Mouse (Mus musculus) stomach, embryonic 14.5 days (tissue): ENCODE measurements around the gene Rgs8. TPM values are rescaled to one million over a fixed set of nuclear protein-coding genes. Genes with fewer than 3 reads are reported as not detected.

Experiments
- ATAC-seq: fragments of 200-750 bp; cut with Nextera tagmentation; 2 replicates; pipeline ENCODE4 v1.8.0; 2017; ENCODE audit warnings: low read depth, moderate TSS enrichment; ENCODE audit not compliant: insufficient number of reproducible peaks, insufficient read depth, low FRiP score
- H3K27ac ChIP-seq: fragments of 300-500 bp; sonication (generic); 2 replicates; pipeline ENCODE4 v1.5.1; 2014; ENCODE audit warnings: mild to moderate bottlenecking, low read length, moderate library complexity, mixed read lengths
- H3K27me3 ChIP-seq: fragments of 300-500 bp; sonication (generic); 2 replicates; pipeline ENCODE4 v1.6.1; 2014; ENCODE audit warnings: low read length, control low read depth, mixed read lengths; ENCODE audit not compliant: control insufficient read depth, insufficient read depth
- H3K36me3 ChIP-seq: fragments of 300-500 bp; sonication (generic); 2 replicates; pipeline ENCODE4 v1.6.1; 2014; ENCODE audit warnings: mild to moderate bottlenecking, control low read depth, low read length, moderate library complexity, mixed read lengths; ENCODE audit not compliant: control insufficient read depth, insufficient read depth
- H3K4me1 ChIP-seq: fragments of 300-500 bp; sonication (generic); 2 replicates; pipeline ENCODE4 v1.6.1; 2014; ENCODE audit warnings: low read length, control low read depth, mixed read lengths; ENCODE audit not compliant: control insufficient read depth, insufficient read depth
- H3K4me2 ChIP-seq: fragments of 300-500 bp; sonication (generic); replicated peaks from 2 replicates; pipeline ENCODE4 v1.6.1; 2014; ENCODE audit warnings: low read depth, low read length, control low read depth
- H3K4me3 ChIP-seq: fragments of 300-500 bp; sonication (generic); 2 replicates; pipeline ENCODE4 v1.5.1; 2014; ENCODE audit warnings: low read depth, low read length, control low read depth
- H3K9ac ChIP-seq: fragments of 300-500 bp; sonication (generic); replicated peaks from 2 replicates; pipeline ENCODE4 v1.6.1; 2014; ENCODE audit warnings: low read depth, mild to moderate bottlenecking, control low read depth, low read length, moderate library complexity, mixed read lengths
- H3K9me3 ChIP-seq: fragments of 300-500 bp; sonication (generic); 2 replicates; pipeline ENCODE4 v1.6.1; 2016; ENCODE audit warnings: low read depth, low read length, control low read depth; ENCODE audit not compliant: control insufficient read depth
- WGBS: fragments of 180-500 bp; shearing (Covaris S2); extraction: QIAGEN DNeasy Blood & Tissue Kit; methylation state at CpG from one replicate; pipeline ENCODE4 v1.1.7; 2014; 5-methylcytosine and 5-hydroxymethylcytosine counted together
- polyA plus RNA-seq: library from polyadenylated mRNA; unstranded; fragments of >200 nt; fragmentation: Nextera tagmentation; extraction: Ambion mirVana; gene quantifications from 2 replicates; pipeline ENCODE4 v1.2.1, GENCODE M21; 2014

The Rgs8 gene
- polyA plus RNA-seq, 1 experiment from 2014 or later: 0.41 TPM

- Histone ChIP-seq H3K4me3 (no peak overlapping the region), H3K4me2 (no peak overlapping the region), H3K27me3 (no peaks in the 10 kb centered on the region), H3K4me1 (no peaks in the 10 kb centered on the region), H3K36me3 (no peaks in the 10 kb centered on the region), H3K9me3 (no peaks in the 10 kb centered on the region), H3K9ac (no peak overlapping the region), H3K27ac (no peak overlapping the region)
- no peak for ATAC-seq
- 79% methylated on average over 7 of the region's 7 CpGs for WGBS
Measured at GRCm38 (mm10) chr1:153720935-153721334, 68.1 kb downstream of the Rgs8 start.

GRCm38 (mm10) chr1:153721565-153722310, 68.9 kb downstream of the Rgs8 start:
- Histone ChIP-seq H3K36me3 (no peaks in the 10 kb centered on the region), H3K4me2 (no peak overlapping the region), H3K9ac (no peak overlapping the region), H3K27me3 (no peaks in the 10 kb centered on the region), H3K9me3 (no peaks in the 10 kb centered on the region), H3K4me3 (no peak overlapping the region), H3K27ac (no peak overlapping the region), H3K4me1 (no peaks in the 10 kb centered on the region)
- 88% methylated on average over 9 of the region's 9 CpGs for WGBS
- ATAC-seq: no peak

GRCm38 (mm10) chr1:153723426-153723825, 70.6 kb downstream of the Rgs8 start:
- Histone ChIP-seq H3K27ac (no peak overlapping the region), H3K4me1 (no peaks in the 10 kb centered on the region), H3K4me3 (no peak overlapping the region), H3K27me3 (no peaks in the 10 kb centered on the region), H3K4me2 (no peak overlapping the region), H3K9me3 (no peaks in the 10 kb centered on the region), H3K36me3 (no peaks in the 10 kb centered on the region), H3K9ac (no peak overlapping the region)
- ATAC-seq: no peak
- WGBS: 73% methylated on average over 9 of the region's 9 CpGs

GRCm38 (mm10) chr1:153726636-153727035, 73.8 kb downstream of the Rgs8 start:
- H3K4me3 ChIP-seq: no peak overlapping the region

GRCm38 (mm10) chr1:153729806-153730205, 77.0 kb downstream of the Rgs8 start:
- H3K9me3 ChIP-seq: no peaks in the 10 kb centered on the region
- peaks cover 9% of the 10 kb centered on the region; the same call in 1 of the 2 replicates for H3K4me1 ChIP-seq
- H3K27ac ChIP-seq: no peak overlapping the region
- no peaks in the 10 kb centered on the region for H3K36me3 ChIP-seq
- H3K4me2 ChIP-seq: no peak overlapping the region
- no peak overlapping the region for H3K4me3 ChIP-seq
- WGBS: 62% methylated on average over 2 of the region's 2 CpGs
- no peak for ATAC-seq
- H3K27me3 ChIP-seq: no peaks in the 10 kb centered on the region
- no peak overlapping the region for H3K9ac ChIP-seq

More at GRCm38 (mm10) chr1:153726636-153727035, 73.8 kb downstream of the Rgs8 start:
- Histone ChIP-seq H3K9me3 (no peaks in the 10 kb centered on the region), H3K4me1 (no peaks in the 10 kb centered on the region), H3K27me3 (no peaks in the 10 kb centered on the region), H3K9ac (no peak overlapping the region), H3K4me2 (no peak overlapping the region), H3K27ac (no peak overlapping the region), H3K36me3 (no peaks in the 10 kb centered on the region)
- WGBS: 85% methylated on average over 16 of the region's 16 CpGs
- no peak for ATAC-seq

DNA sequence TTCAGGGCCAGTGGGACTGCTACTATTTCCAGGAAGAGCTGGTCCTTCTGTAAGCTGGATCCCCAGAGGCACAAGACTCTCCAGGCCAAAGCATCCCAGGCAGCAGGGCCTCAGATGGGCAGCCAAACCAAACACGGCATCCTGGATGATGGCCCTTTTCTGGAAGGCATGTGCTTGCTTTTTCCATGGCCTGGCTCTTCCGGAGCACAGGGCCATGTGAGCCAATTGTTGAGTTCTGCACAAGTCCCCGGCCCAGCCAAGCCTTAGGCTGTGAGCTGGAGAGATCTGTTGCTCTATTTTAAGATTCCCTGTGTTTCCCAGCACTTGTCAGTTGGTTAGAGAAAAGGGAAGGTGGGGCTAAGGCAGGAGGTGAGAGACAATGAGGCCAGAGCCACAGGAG, 77.8 kb downstream of the Rgs8 start:
- Histone ChIP-seq H3K9ac (no peak overlapping the region), H3K4me2 (no peak overlapping the region), H3K36me3 (no peaks in the 10 kb centered on the region), H3K4me3 (no peak overlapping the region), H3K9me3 (no peaks in the 10 kb centered on the region), H3K4me1 (peaks cover 9% of the 10 kb centered on the region; the same call in 1 of the 2 replicates), H3K27me3 (no peaks in the 10 kb centered on the region), H3K27ac (no peak overlapping the region)
- ATAC-seq: no peak
- 56% methylated on average over 3 of the region's 3 CpGs for WGBS

DNA sequence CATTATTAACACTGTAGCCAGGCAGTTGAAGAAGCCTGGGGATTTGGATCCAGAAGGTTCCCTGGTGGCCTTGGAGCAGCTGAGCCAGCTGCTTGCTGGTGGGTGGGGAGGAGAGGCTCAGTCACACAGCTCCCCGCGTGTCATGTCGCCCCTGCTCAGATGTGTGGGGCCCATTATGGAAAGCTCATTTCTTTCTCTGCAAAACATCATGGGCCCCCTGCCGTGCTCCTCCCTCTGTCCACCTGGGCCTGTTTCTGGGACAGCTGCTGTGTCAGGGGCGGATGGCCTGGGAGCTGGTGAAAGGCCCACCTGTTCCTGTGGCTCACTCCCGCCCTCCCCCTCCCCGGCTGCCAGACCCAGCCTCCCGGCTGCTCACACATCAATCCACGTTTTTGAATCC, 80.4 kb downstream of the Rgs8 start:
- ATAC-seq: no peak
- Histone ChIP-seq H3K9ac (no peak overlapping the region), H3K4me2 (no peak overlapping the region), H3K9me3 (no peaks in the 10 kb centered on the region), H3K4me1 (peaks cover 9% of the 10 kb centered on the region; the same call in 1 of the 2 replicates), H3K27me3 (0 out of 2 replicates have a peak, but pooled peaks cover 4% of the 10 kb centered on the region), H3K4me3 (no peak overlapping the region), H3K27ac (no peak overlapping the region), H3K36me3 (no peaks in the 10 kb centered on the region)
- 29% methylated on average over 9 of the region's 9 CpGs for WGBS

DNA sequence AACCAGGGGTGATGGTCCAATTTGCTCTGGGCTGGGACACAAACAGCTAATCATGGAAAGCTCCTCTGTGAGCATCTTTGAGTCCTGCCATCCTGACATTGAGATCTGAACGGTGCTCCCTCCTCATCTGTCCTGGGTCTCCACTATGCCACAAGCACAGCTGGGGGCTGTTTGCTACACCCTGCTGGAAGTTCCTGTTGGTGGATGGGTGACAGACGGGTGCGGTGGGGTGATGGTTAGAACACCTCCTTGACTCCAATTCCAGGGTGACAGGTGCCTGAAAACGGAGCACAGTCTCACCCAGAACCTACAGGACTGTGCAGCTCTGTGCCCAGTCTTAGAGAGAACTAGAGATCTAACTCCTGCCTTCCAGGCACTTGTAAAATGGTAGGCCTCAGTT, 82.0 kb downstream of the Rgs8 start:
- Histone ChIP-seq H3K4me1 (peaks cover 9% of the 10 kb centered on the region; the same call in 1 of the 2 replicates), H3K27me3 (peaks cover 13% of the 10 kb centered on the region; the same call in 1 of the 2 replicates), H3K27ac (no peak overlapping the region), H3K4me2 (no peak overlapping the region), H3K4me3 (no peak overlapping the region), H3K9ac (no peak overlapping the region), H3K36me3 (no peaks in the 10 kb centered on the region), H3K9me3 (no peaks in the 10 kb centered on the region)
- WGBS: 76% methylated on average over 4 of the region's 4 CpGs
- no peak for ATAC-seq
